ENCODE assay signal across 27 mouse cellular contexts in genomic region chr19:6644871-6645270, GRCm38 (mm10).
DNase-seq lines count a peak whose midpoint lies in the region; TF ChIP-seq lines count a peak whose summit lies in the region.
"Had no signal": no experiment of that assay in that cellular context is flagged by ENCODE, and none has a peak within 500 bp of the region (broad histone marks: within the 10 kb centered on the region; RNA-seq: fewer than 3 reads in every experiment).

No protein-coding gene starts in this region.

- H3K9ac ChIP-seq in ES-E14 (ENCODE audit: insufficient read depth, low read depth, low read length, poor library complexity, severe bottlenecking), result peak overlapping the region; percentile 40; the same call in 1 of the 2 replicates
- H3K9ac ChIP-seq: embryonic facial prominence, embryonic 15.5 days; forebrain, embryonic 12.5 days; forebrain, postnatal 0 days; heart, embryonic 13.5 days; intestine, embryonic 15.5 days; limb, embryonic 12.5 days; liver, embryonic 15.5 days; lung, embryonic 14.5 days; neural tube, embryonic 15.5 days had no signal

- DNase-seq in kidney, adult 2 months, result peak; percentile 30
- no peak for DNase-seq in kidney, postnatal 14 days
- DNase-seq in ES-E14 (ENCODE audit: low read depth, low spot score), result no peak
- DNase-seq in left cerebral cortex, adult 2 months (ENCODE audit: extremely low spot score in 1 of 2, low spot score in 2 of 2), result no peak
- DNase-seq in cerebellum, postnatal 10 days, result no peak
- DNase-seq: adrenal gland, adult 8-10 months; cerebellum, adult 2 months; embryo, embryonic 11 days; forebrain, postnatal 0 days; heart, postnatal 10 days; lung, embryonic 14.5 days; lung, postnatal 14 days; retina, postnatal 1 day; right cerebral cortex, postnatal 25 days; spleen, adult 18-20 months; thymus, postnatal 14 days had no signal

- no peaks in the 10 kb centered on the region for H3K79me3 ChIP-seq in C2C12 (ENCODE audit: low read depth)

- TF ChIP-seq CTCF in kidney, adult 2 months (conservative IDR thresholded peaks at IDR 0.05; ENCODE audit: insufficient read depth, insufficient read length, low read depth, low read length), result no peak
- no peak for TF ChIP-seq CTCF in C2C12 (IDR thresholded peaks at IDR 0.05; ENCODE audit: control insufficient read depth, insufficient read depth, insufficient read length)
- TF ChIP-seq CTCF in left cerebral cortex, adult 2 months (IDR thresholded peaks at IDR 0.05), result no peak

- no peak overlapping the region for H3K27ac ChIP-seq in kidney, adult 2 months (ENCODE audit: insufficient read depth, low read depth, low read length)
- H3K27ac ChIP-seq in ES-E14 (ENCODE audit: insufficient read depth, low read depth, low read length, poor library complexity, severe bottlenecking), result no peak overlapping the region; the same call in 1 of the 2 replicates
- H3K27ac ChIP-seq in left cerebral cortex, adult 2 months, result no peak overlapping the region
- H3K27ac ChIP-seq: embryonic facial prominence, embryonic 15.5 days; forebrain, embryonic 12.5 days; heart, embryonic 13.5 days; hindbrain, postnatal 0 days; intestine, embryonic 15.5 days; limb, embryonic 12.5 days; liver, embryonic 15.5 days; midbrain, embryonic 10.5 days; neural tube, embryonic 15.5 days had no signal

- H3ac ChIP-seq in C2C12 (ENCODE audit: control insufficient read depth, insufficient read length, low read depth) (no peak overlapping the region), myocyte (ENCODE audit: control insufficient read depth, insufficient read length) (no peak overlapping the region)

- no peak for TF ChIP-seq POLR2A in kidney, adult 2 months (IDR thresholded peaks at IDR 0.05; ENCODE audit: low read depth, low read length)
- peak; percentile 63 for TF ChIP-seq POLR2A in myocyte (IDR thresholded peaks at IDR 0.05; ENCODE audit: insufficient read length, low read depth)

- intact Hi-C loops in left cerebral cortex, adult 2 months (cut with DNase I), result no loop called here

- peak overlapping the region; percentile 71 for H3K4me2 ChIP-seq in myocyte (ENCODE audit: low read depth)
- H3K4me2 ChIP-seq: embryonic facial prominence, embryonic 15.5 days; forebrain, embryonic 12.5 days; heart, embryonic 13.5 days; limb, embryonic 12.5 days; liver, embryonic 15.5 days; lung, embryonic 14.5 days; neural tube, embryonic 15.5 days had no signal

- no peaks in the 10 kb centered on the region for H3K36me3 ChIP-seq in kidney, adult 2 months (ENCODE audit: control insufficient read depth, insufficient read depth, low read length)
- H3K36me3 ChIP-seq in C2C12 (ENCODE audit: control insufficient read depth, insufficient read depth), result no peaks in the 10 kb centered on the region
- H3K36me3 ChIP-seq in ES-E14 (ENCODE audit: control insufficient read depth, insufficient read depth, low read length, poor library complexity, severe bottlenecking), result peaks cover 3% of the 10 kb centered on the region; the same call in 1 of the 2 replicates
- no peaks in the 10 kb centered on the region for H3K36me3 ChIP-seq in myocyte (ENCODE audit: control insufficient read depth, insufficient read depth)
- H3K36me3 ChIP-seq: embryonic facial prominence, embryonic 15.5 days; forebrain, embryonic 12.5 days; heart, embryonic 13.5 days; intestine, embryonic 15.5 days; limb, embryonic 12.5 days; liver, embryonic 15.5 days; midbrain, embryonic 10.5 days; neural tube, embryonic 15.5 days had no signal

- 88% methylated on average over 6 of the region's 6 CpGs for WGBS in kidney, adult 2 months

- no peaks in the 10 kb centered on the region for H3K79me2 ChIP-seq in C2C12 (ENCODE audit: control insufficient read depth, insufficient read depth)
- H3K79me2 ChIP-seq in myocyte (ENCODE audit: control insufficient read depth, insufficient read depth), result no peaks in the 10 kb centered on the region

- no peak overlapping the region for H3K4me3 ChIP-seq in kidney, adult 2 months (ENCODE audit: insufficient read depth, low read depth, low read length)
- H3K4me3 ChIP-seq in C2C12 (ENCODE audit: insufficient read depth, poor library complexity, severe bottlenecking), result peak overlapping the region; percentile 25
- H3K4me3 ChIP-seq in ES-E14 (ENCODE audit: insufficient read depth in 1 of 2, low read depth in 1 of 2, low read length in 2 of 2, poor library complexity in 1 of 2, severe bottlenecking in 1 of 2), result peak overlapping the region; percentile 49 to 90
- peak overlapping the region; percentile 31 for H3K4me3 ChIP-seq in myocyte
- H3K4me3 ChIP-seq in left cerebral cortex, adult 2 months, result no peak overlapping the region
- H3K4me3 ChIP-seq: embryonic facial prominence, embryonic 15.5 days; forebrain, embryonic 12.5 days; heart, embryonic 13.5 days; intestine, embryonic 15.5 days; limb, embryonic 12.5 days; liver, embryonic 15.5 days; midbrain, embryonic 10.5 days; neural tube, embryonic 15.5 days had no signal

- H3K9me3 ChIP-seq in ES-E14 (ENCODE audit: control insufficient read depth, insufficient read depth, low read depth, low read length), result no peaks in the 10 kb centered on the region
- H3K9me3 ChIP-seq: embryonic facial prominence, embryonic 15.5 days; forebrain, embryonic 12.5 days; intestine, embryonic 15.5 days; liver, embryonic 15.5 days; neural tube, embryonic 15.5 days had no signal

- H3K27me3 ChIP-seq in kidney, adult 2 months (replicated peaks; ENCODE audit: control insufficient read depth, insufficient read depth, low read length), result no peaks in the 10 kb centered on the region
- H3K27me3 ChIP-seq in C2C12 (ENCODE audit: control insufficient read depth, insufficient read depth, insufficient read length) (peaks cover 5% of the 10 kb centered on the region), myocyte (ENCODE audit: control insufficient read depth, insufficient read depth, insufficient read length) (no peaks in the 10 kb centered on the region)
- H3K27me3 ChIP-seq: embryonic facial prominence, embryonic 15.5 days; forebrain, embryonic 12.5 days had no signal

- H3K4me1 ChIP-seq in kidney, adult 2 months (ENCODE audit: control insufficient read depth, insufficient read depth, low read length), result peaks cover 8% of the 10 kb centered on the region
- H3K4me1 ChIP-seq in ES-E14 (ENCODE audit: control insufficient read depth in 2 of 2, insufficient read depth in 2 of 2, low read length in 2 of 2, poor library complexity in 1 of 2), result peaks cover 0 to 2% of the 10 kb centered on the region in 2 experiments; a peak in 1 of 4 replicates
- H3K4me1 ChIP-seq: embryonic facial prominence, embryonic 15.5 days; forebrain, embryonic 12.5 days; heart, embryonic 13.5 days; limb, embryonic 12.5 days; liver, embryonic 15.5 days; midbrain, embryonic 10.5 days; neural tube, embryonic 15.5 days had no signal

- in situ Hi-C loops in ES-E14 (cut with MboI; ENCODE audit: low sequenced_read_pairs in 2 of 2, unreplicated experiment in 2 of 2), result no loop called here

TF ChIP-seq in C2C12, 6 proteins besides CTCF, POLR2A, EP300 and RAD21:
- TF ChIP-seq MYOD1 (IDR thresholded peaks at IDR 0.05; ENCODE audit: control insufficient read depth, insufficient read length, low read depth) (no peak), CEBPB (IDR thresholded peaks at IDR 0.05; ENCODE audit: low read depth) (no peak), MYOG (IDR thresholded peaks at IDR 0.05; ENCODE audit: control insufficient read depth, extremely low read depth, insufficient read length) (no peak), FOSL1 (IDR thresholded peaks at IDR 0.05; ENCODE audit: insufficient read depth, low read length, poor library complexity, severe bottlenecking) (no peak), USF1 (IDR thresholded peaks at IDR 0.05; ENCODE audit: low read depth) (no peak), MAX (IDR thresholded peaks at IDR 0.05) (no peak)

TF ChIP-seq in ES-E14, 5 proteins besides CTCF, POLR2A, EP300 and RAD21:
- TF ChIP-seq HCFC1 (IDR thresholded peaks at IDR 0.05; ENCODE audit: borderline replicate concordance, insufficient read depth, low read length), result no peak
- TF ChIP-seq ZNF384 (IDR thresholded peaks at IDR 0.05; ENCODE audit: low read depth, low read length), result no peak
- TF ChIP-seq MAFK (IDR thresholded peaks at IDR 0.05; ENCODE audit: insufficient read depth, low read depth, low read length), result no peak
- no peak for TF ChIP-seq CHD2 (IDR thresholded peaks at IDR 0.05; ENCODE audit: low read depth, low read length)
- TF ChIP-seq ZC3H11A (IDR thresholded peaks at IDR 0.05; ENCODE audit: borderline replicate concordance, low read depth, low read length), result no peak

TF ChIP-seq in myocyte, 11 proteins besides CTCF, POLR2A, EP300 and RAD21:
- no peak for TF ChIP-seq MAX (IDR thresholded peaks at IDR 0.05; ENCODE audit: low read depth)
- no peak for TF ChIP-seq SRF (IDR thresholded peaks at IDR 0.05; ENCODE audit: control insufficient read depth, insufficient read length, low read depth)
- no peak for TF ChIP-seq REST (IDR thresholded peaks at IDR 0.05; ENCODE audit: insufficient read depth, insufficient read length)
- peak; percentile 54 for TF ChIP-seq POLR2AphosphoS2 (IDR thresholded peaks at IDR 0.05; ENCODE audit: insufficient read length, low read depth)
- TF ChIP-seq TCF12 (IDR thresholded peaks at IDR 0.05; ENCODE audit: insufficient read depth, poor library complexity, severe bottlenecking), result no peak
- TF ChIP-seq TCF3 (IDR thresholded peaks at IDR 0.05; ENCODE audit: insufficient read length, low read depth), result no peak

Comparison
In these comparisons a context has a peak if more than half of its experiments do, and no peak if none do; other contexts are left out.
1. H3K4me3 ChIP-seq: peak in C2C12 (single experiment), ES-E14 (2 of 2) and myocyte (single experiment); none in kidney, adult 2 months (single experiment) and left cerebral cortex, adult 2 months (single experiment).